Mouse (Mus musculus): ENCODE data around the gene Myoc. TPM values are rescaled to one million over a fixed set of nuclear protein-coding genes. Genes with fewer than 3 reads are reported as not detected.

Gene Myoc
- polyA plus RNA-seq, 1 experiment = not detected

- no peaks in the 10 kb centered on the region for H3K79me2 ChIP-seq (ENCODE audit: control insufficient read depth, insufficient read depth)
- TF ChIP-seq USF1 (IDR thresholded peaks at IDR 0.05; ENCODE audit: low read depth) (no peak), SRF (IDR thresholded peaks at IDR 0.05; ENCODE audit: control insufficient read depth, insufficient read length, low read depth) (no peak), POLR2A (IDR thresholded peaks at IDR 0.05; ENCODE audit: insufficient read length, low read depth) (no peak), MYOD1 (IDR thresholded peaks at IDR 0.05; ENCODE audit: control insufficient read depth in 1 of 3, insufficient read length in 2 of 3, low read depth in 2 of 3) (no peak)
- no peak overlapping the region for H3K4me3 ChIP-seq
- no peak overlapping the region for H3K4me2 ChIP-seq (ENCODE audit: low read depth)
- H3K36me3 ChIP-seq (ENCODE audit: control insufficient read depth, insufficient read depth) = peaks cover 75% of the 10 kb centered on the region
- H3K27me3 ChIP-seq (ENCODE audit: control insufficient read depth, insufficient read depth, insufficient read length) = no peaks in the 10 kb centered on the region
- H3ac ChIP-seq (ENCODE audit: control insufficient read depth, insufficient read length) = no peak overlapping the region
Measured at GRCm38 (mm10) chr1:162697866-162698265, 58.9 kb downstream of the Myoc start.

Other genes with a start within 250 kb of the Myoc start
- gene Dnm3, start 161.1 kb upstream of the Myoc start, polyA plus RNA-seq (2012; fragmentation: generic; extraction: Trizol) = 3.0 TPM
- 12.3 TPM for gene Mettl13, start 90.6 kb upstream of the Myoc start, polyA plus RNA-seq (2012; fragmentation: generic; extraction: Trizol)
- gene Vamp4, start 68.6 kb upstream of the Myoc start, polyA plus RNA-seq (2012; fragmentation: generic; extraction: Trizol) = 14.6 TPM
- gene Myocos, start 19.1 kb downstream of the Myoc start, polyA plus RNA-seq (2012; fragmentation: generic; extraction: Trizol) = not detected
- gene Prrc2c, start 101.4 kb downstream of the Myoc start, polyA plus RNA-seq (2012; fragmentation: generic; extraction: Trizol) = 24.1 TPM
- gene Fmo4, start 174.8 kb downstream of the Myoc start, polyA plus RNA-seq (2012; fragmentation: generic; extraction: Trizol) = not detected
- 5.0 TPM for gene Fmo1, start 227.5 kb downstream of the Myoc start, polyA plus RNA-seq (2012; fragmentation: generic; extraction: Trizol)